Mouse (Mus musculus) kidney, adult 2 months (tissue): Measurements from ENCODE around the gene Sh2d4b.

Experiments
- CTCF ChIP-seq: fragments of 200-500 bp; conservative IDR thresholded peaks from 2 replicates; pipeline ENCODE4 v1.5.1; 2011; ENCODE audit warnings: low read depth, mild to moderate bottlenecking, control low read depth, low read length, moderate library complexity, mixed read lengths; ENCODE audit not compliant: insufficient read depth, insufficient read length
- POLR2A ChIP-seq: fragments of 200-500 bp; IDR thresholded peaks from one replicate; pipeline ENCODE4 v1.6.1; 2011; ENCODE audit warnings: low read depth, low read length, control low read depth

DNA sequence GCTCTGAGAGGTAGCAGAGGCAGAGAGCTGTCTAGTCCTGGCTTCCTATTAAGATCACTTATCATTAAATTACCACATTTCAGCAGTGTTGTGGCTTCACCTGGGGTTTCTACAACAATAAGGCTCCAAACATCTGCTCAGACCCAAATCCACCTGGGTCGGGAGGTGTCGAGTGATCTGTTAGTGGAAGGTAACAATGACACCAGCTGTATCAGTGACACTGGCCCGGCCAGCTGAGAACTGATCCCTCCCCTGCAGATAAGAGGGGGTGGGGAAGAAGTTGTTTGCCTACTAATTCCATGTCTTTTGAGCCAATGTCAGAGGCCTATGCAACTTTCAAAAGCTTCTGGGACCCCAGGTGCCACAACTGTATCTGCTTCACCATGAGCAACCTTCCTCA lies at the start of gene Sh2d4b:
- no peak for TF ChIP-seq CTCF
- no peak for TF ChIP-seq POLR2A
